Mouse (Mus musculus): ENCODE results near the gene Retreg2.

DNA sequence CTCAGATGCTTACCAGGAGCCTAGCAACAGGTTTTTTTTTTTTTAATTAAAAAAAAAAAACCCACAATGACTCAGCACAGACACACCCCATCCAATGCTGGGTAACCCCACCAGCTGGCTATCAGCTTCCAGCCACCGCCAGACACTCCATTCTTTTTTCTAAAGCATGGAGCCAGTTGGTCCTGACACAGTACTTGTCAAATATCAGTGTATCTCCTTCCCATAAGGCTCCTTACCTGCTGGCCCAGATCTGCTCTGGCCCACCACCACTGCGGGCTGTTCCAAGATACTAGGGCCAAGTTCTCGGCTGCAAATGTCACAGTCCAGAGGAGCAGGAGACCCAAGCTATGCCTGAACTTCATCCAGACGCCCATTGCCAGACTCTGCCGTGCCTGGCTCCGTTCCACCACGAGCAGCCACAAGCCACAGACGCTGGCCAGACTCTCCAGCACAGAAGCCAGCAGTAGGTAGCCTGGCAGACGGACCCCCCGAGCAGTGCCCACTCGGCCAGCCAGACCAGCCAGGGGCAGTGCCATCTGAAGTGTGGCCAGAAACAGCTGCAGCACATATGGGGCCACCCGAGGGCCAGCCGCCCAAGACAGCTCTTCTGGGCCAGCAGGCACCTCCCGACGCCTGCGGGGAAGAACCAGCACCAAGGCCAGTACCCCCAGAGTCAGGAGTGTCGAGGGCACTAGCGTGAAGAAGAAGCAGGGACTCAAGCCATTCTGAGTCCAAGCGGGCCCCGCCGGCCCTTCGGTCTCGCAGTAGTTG, 36.9 kb downstream of the Retreg2 start:
- TF ChIP-seq CTCF (IDR thresholded peaks at IDR 0.05; ENCODE audit: low read depth, low read length) (no peak), POLR2A (IDR thresholded peaks at IDR 0.05; ENCODE audit: insufficient read depth, low read length) (no peak)
